Mouse (Mus musculus) heart, embryonic 15.5 days (tissue): ENCODE data around the gene Cog8. TPM values are rescaled to one million over a fixed set of nuclear protein-coding genes. Genes with fewer than 3 reads are reported as not detected.
"Not testable (repeated sequence)": the region's sequence is repeated elsewhere in the genome, so short reads cannot be mapped to it uniquely, and the experiment has no call there.

Experiments
- ATAC-seq: fragments of 200-750 bp; cut with Nextera tagmentation; replicated peaks from 2 replicates; pipeline ENCODE4 v1.8.0; 2017; ENCODE audit warnings: low read depth, moderate TSS enrichment; ENCODE audit not compliant: insufficient number of reproducible peaks, insufficient read depth, low FRiP score
- H3K27ac ChIP-seq: fragments of 300-500 bp; sonication (generic); 2 replicates; pipeline ENCODE4 v1.5.1; 2015; ENCODE audit warnings: mild to moderate bottlenecking, inconsistent platforms
- H3K27me3 ChIP-seq: fragments of 300-500 bp; sonication (generic); 2 replicates; pipeline ENCODE4 v1.6.1; 2015; ENCODE audit warnings: inconsistent platforms
- H3K36me3 ChIP-seq: fragments of 300-500 bp; sonication (generic); 2 replicates; pipeline ENCODE4 v1.6.1; 2015; ENCODE audit warnings: mild to moderate bottlenecking, inconsistent platforms
- H3K4me1 ChIP-seq: fragments of 300-500 bp; sonication (generic); replicated peaks from 2 replicates; pipeline ENCODE4 v1.6.1; 2015; ENCODE audit warnings: inconsistent platforms
- H3K4me2 ChIP-seq: fragments of 300-500 bp; sonication (generic); 2 replicates; pipeline ENCODE4 v1.6.1; 2015; ENCODE audit warnings: inconsistent platforms, mild to moderate bottlenecking, moderate library complexity
- H3K4me3 ChIP-seq: fragments of 300-500 bp; sonication (generic); 2 replicates; pipeline ENCODE4 v1.5.1; 2015; ENCODE audit warnings: mild to moderate bottlenecking, inconsistent platforms
- H3K9ac ChIP-seq: fragments of 300-500 bp; sonication (generic); 2 replicates; pipeline ENCODE4 v1.6.1; 2015; ENCODE audit warnings: mild to moderate bottlenecking, inconsistent platforms
- H3K9me3 ChIP-seq: fragments of 300-500 bp; sonication (generic); replicated peaks from 2 replicates; pipeline ENCODE4 v1.6.1; 2016; ENCODE audit warnings: inconsistent platforms
- WGBS: fragments of 180-500 bp; shearing (Covaris S2); methylation state at CpG from one replicate; pipeline ENCODE4 v1.1.7; 2015; ENCODE audit warnings: mixed read lengths; 5-methylcytosine and 5-hydroxymethylcytosine counted together
- polyA plus RNA-seq: library from polyadenylated mRNA; unstranded; fragments of >200 nt; fragmentation: Nextera tagmentation; extraction: Ambion mirVana; gene quantifications from 2 replicates; pipeline ENCODE4 v1.2.1, GENCODE M21; 2015

Gene Cog8
- polyA plus RNA-seq, 1 experiment from 2014 or later = 25.1 TPM

GRCm38 (mm10) chr8:107036626-107037025 lies 19.9 kb downstream of the Cog8 start:
- 0 out of 2 replicates have a peak overlapping the region, but pooled peaks have one; percentile 20 for H3K27ac ChIP-seq
- no peak overlapping the region for H3K4me2 ChIP-seq
- no peak for ATAC-seq
- no peak overlapping the region for H3K9ac ChIP-seq
- WGBS = 78% methylated on average over 8 of the region's 8 CpGs
- no peaks in the 10 kb centered on the region for H3K9me3 ChIP-seq
- H3K27me3 ChIP-seq = no peaks in the 10 kb centered on the region
- H3K4me1 ChIP-seq = peaks cover 23% of the 10 kb centered on the region
- peaks cover 41% of the 10 kb centered on the region for H3K36me3 ChIP-seq
- no peak overlapping the region for H3K4me3 ChIP-seq

GRCm38 (mm10) chr8:107035641-107036040 lies 20.8 kb downstream of the Cog8 start:
- Histone ChIP-seq H3K9ac (no peak overlapping the region), H3K36me3 (peaks cover 32% of the 10 kb centered on the region), H3K9me3 (no peaks in the 10 kb centered on the region), H3K4me3 (no peak overlapping the region), H3K27ac (no peak overlapping the region), H3K27me3 (no peaks in the 10 kb centered on the region), H3K4me1 (peaks cover 23% of the 10 kb centered on the region), H3K4me2 (no peak overlapping the region)
- ATAC-seq = no peak
- WGBS = 89% methylated on average over 3 of the region's 3 CpGs

DNA sequence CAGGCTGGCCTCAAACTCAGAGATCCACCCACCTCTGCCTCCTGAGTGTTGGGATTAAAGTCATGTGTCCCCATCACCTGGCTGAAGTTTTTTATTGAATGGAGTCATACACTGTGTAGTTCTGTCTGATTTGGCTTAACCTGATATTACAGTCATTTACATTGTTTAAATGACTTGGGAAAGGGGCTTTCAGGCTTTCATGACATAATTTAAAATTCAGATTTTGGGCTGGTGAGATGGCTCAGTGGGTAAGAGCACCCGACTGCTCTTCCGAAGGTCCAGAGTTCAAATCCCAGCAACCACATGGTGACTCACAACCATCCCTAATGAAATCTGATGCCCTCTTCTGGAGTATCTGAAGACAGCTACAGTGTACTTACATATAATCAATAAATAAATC lies 22.9 kb downstream of the Cog8 start:
- not testable (repeated sequence) for H3K9ac ChIP-seq, H3K4me3 ChIP-seq, ATAC-seq, H3K27ac ChIP-seq, H3K4me2 ChIP-seq, H3K9me3 ChIP-seq, H3K27me3 ChIP-seq
- Histone ChIP-seq H3K36me3 (peaks cover 12% of the 10 kb centered on the region), H3K4me1 (peaks cover 23% of the 10 kb centered on the region)
- 96% methylated on average over 2 of the region's 2 CpGs for WGBS

- H3K4me2 ChIP-seq = peak overlapping the region; percentile 88
- no peaks in the 10 kb centered on the region for H3K9me3 ChIP-seq
- H3K9ac ChIP-seq = peak overlapping the region; percentile 85
- H3K27me3 ChIP-seq = no peaks in the 10 kb centered on the region
- peak; percentile 41; the same call in 1 of the 2 replicates for ATAC-seq
- peaks cover 4% of the 10 kb centered on the region for H3K36me3 ChIP-seq
- WGBS = under 1% methylated on average over 40 of the region's 40 CpGs
- peak overlapping the region; percentile 98 for H3K4me3 ChIP-seq
- H3K27ac ChIP-seq = peak overlapping the region; percentile 75
- peaks cover 22% of the 10 kb centered on the region for H3K4me1 ChIP-seq
These were observed 24.9 kb downstream of the Cog8 start for GRCm38 (mm10) chr8:107031577-107032090.

DNA sequence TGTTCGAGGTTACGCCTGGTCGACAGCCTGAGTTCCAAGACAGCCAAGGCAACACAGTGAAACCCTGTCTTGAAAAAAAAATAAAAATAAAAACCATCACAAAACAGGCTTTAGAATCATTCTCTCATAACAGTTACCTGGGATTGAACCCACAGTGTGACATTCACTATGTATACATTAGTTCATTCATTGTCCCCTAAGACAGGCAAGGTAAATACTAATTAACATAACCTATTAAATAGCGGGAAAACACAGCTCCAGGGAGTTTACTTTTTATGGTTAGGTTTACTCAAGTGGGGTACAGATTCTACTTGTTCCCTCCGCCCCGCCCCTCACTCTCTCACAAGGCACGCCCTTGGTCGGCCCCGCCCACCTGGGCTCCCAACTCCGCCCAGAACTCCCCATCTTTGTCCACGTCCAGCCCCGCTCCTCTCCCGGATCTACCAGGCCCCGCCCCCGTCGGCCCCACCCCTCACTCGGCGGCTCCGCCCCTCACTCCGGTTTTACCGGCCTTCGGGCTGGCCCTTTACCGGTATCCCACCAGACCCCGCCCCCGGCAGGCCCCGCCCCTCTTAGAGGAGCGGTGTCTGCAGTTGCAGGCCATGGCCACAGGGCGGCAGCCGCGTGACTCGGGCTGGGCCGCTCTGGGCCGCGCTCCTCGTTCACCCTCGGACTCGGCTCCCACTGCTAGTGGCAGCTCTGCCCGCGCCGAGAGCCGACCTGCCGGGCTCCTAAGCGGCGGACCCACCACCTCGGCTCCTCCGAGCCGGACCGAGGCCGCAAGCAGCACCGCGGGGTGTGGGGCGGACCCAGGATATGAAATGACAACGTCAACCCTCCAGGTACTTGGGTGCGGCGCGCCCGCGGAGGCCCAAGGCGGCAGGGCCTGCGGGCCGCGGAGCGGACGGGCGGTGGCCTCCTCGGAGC lies 25.6 kb downstream of the Cog8 start, which contains the start of gene Vps4a:
Gene Vps4a, plus strand, starts transcription at position 573 of the 927 bp plus-strand sequence.
- peak within 1 kb of the TSS; percentile 88 for H3K4me2 ChIP-seq
- H3K4me1 ChIP-seq = peaks cover 17% of the 10 kb centered on the region
- peak; percentile 94 for ATAC-seq
- no peaks in the 10 kb centered on the region for H3K36me3 ChIP-seq
- H3K27me3 ChIP-seq = no peaks in the 10 kb centered on the region
- H3K27ac ChIP-seq = peak within 1 kb of the TSS; percentile 75
- H3K9ac ChIP-seq = peak within 1 kb of the TSS; percentile 85
- H3K9me3 ChIP-seq = no peaks in the 10 kb centered on the region
- peak within 1 kb of the TSS; percentile 98 for H3K4me3 ChIP-seq
- 4% methylated on average over 66 of the region's 66 CpGs for WGBS

DNA sequence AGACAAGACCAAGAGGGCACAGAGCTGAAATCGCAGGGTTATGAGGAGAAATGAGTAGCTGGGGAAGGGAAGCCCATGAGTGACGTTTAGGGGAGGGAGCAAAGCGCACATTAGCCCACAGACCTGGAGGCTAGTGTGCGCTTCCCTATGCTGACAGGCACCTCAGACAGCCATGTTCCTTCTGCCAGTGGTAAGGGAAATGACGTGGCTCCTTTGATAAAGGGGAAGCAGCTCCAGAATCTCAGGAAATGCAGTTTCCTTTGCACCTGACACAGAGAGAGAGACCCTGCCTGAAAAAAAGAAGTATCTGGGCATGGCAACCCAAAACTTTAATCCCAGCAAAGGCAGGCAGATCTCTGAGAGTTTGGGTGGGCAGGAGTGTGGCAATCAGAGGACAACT lies 26.4 kb downstream of the Cog8 start:
- H3K36me3 ChIP-seq = no peaks in the 10 kb centered on the region
- no peak overlapping the region for H3K9ac ChIP-seq
- no peak overlapping the region for H3K27ac ChIP-seq
- H3K27me3 ChIP-seq = no peaks in the 10 kb centered on the region
- no peak for ATAC-seq
- H3K4me2 ChIP-seq = no peak overlapping the region
- no peak overlapping the region for H3K4me3 ChIP-seq
- H3K9me3 ChIP-seq = no peaks in the 10 kb centered on the region
- peaks cover 17% of the 10 kb centered on the region for H3K4me1 ChIP-seq
- WGBS = 65% methylated on average over 5 of the region's 5 CpGs

DNA sequence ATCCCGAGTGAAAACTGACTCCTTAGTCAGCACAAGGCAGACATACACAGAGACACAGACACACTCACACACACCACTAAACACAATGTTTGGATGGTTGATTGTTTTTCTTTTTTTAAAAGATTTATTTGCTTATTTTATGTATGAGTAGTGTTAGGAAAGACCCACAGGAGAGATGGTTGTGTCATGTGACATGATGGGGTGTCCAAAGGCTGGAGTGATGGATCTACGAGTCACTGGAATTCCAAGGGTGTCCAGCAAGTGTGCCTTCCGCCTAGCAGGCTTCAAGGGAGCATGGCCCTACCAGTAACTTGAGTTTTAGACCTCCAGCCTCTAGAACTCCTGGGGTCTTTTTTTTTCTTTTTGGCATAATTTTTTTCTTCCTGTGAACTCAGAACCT lies 27.2 kb downstream of the Cog8 start:
- Histone ChIP-seq H3K4me1 (peaks cover 17% of the 10 kb centered on the region), H3K4me3 (no peak overlapping the region), H3K4me2 (no peak overlapping the region), H3K9ac (no peak overlapping the region), H3K27ac (no peak overlapping the region), H3K9me3 (no peaks in the 10 kb centered on the region), H3K27me3 (no peaks in the 10 kb centered on the region), H3K36me3 (no peaks in the 10 kb centered on the region)
- WGBS = 74% methylated on average over 3 of the region's 3 CpGs
- no peak for ATAC-seq

- WGBS = 83% methylated on average over 8 of the region's 8 CpGs
- no peak overlapping the region for H3K4me3 ChIP-seq
- H3K27me3 ChIP-seq = no peaks in the 10 kb centered on the region
- no peaks in the 10 kb centered on the region for H3K36me3 ChIP-seq
- H3K9ac ChIP-seq = no peak overlapping the region
- H3K4me1 ChIP-seq = no peaks in the 10 kb centered on the region
- H3K4me2 ChIP-seq = no peak overlapping the region
- no peak for ATAC-seq
- no peak overlapping the region for H3K27ac ChIP-seq
- H3K9me3 ChIP-seq = no peaks in the 10 kb centered on the region
These were observed 33.0 kb downstream of the Cog8 start for GRCm38 (mm10) chr8:107023479-107023878.

DNA sequence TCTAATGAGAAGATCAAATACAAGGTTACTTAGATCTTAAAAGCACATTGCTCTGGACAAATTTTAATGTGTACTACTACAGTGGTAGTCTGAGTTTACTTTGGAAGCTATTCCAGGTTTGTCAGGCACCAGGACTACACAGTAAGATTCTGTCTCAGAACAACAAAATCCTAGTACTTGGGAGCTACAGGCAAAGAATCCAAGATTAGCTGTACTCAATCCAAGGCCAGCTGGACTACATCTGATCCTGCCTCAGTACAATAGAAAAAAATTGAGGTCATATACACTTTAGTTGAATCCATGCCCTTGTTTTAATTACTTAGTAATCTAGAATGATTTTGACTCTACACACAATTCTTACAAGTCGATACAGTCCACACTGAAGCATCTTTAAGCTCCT lies 41.6 kb downstream of the Cog8 start:
- H3K4me2 ChIP-seq = no peak overlapping the region
- H3K4me1 ChIP-seq = no peaks in the 10 kb centered on the region
- H3K27ac ChIP-seq = no peak overlapping the region
- H3K4me3 ChIP-seq = no peak overlapping the region
- 84% methylated on average over 1 of the region's 1 CpGs for WGBS
- H3K9me3 ChIP-seq = no peaks in the 10 kb centered on the region
- peaks cover 19% of the 10 kb centered on the region for H3K36me3 ChIP-seq
- no peak for ATAC-seq
- H3K27me3 ChIP-seq = no peaks in the 10 kb centered on the region
- no peak overlapping the region for H3K9ac ChIP-seq

- ATAC-seq = no peak
- Histone ChIP-seq H3K9me3 (no peaks in the 10 kb centered on the region), H3K27me3 (no peaks in the 10 kb centered on the region), H3K27ac (no peak overlapping the region), H3K4me1 (no peaks in the 10 kb centered on the region), H3K4me3 (no peak overlapping the region), H3K4me2 (no peak overlapping the region), H3K36me3 (peaks cover 26% of the 10 kb centered on the region), H3K9ac (no peak overlapping the region)
- 65% methylated on average over 2 of the region's 2 CpGs for WGBS
These were observed 43.8 kb downstream of the Cog8 start for GRCm38 (mm10) chr8:107012666-107013065.

DNA sequence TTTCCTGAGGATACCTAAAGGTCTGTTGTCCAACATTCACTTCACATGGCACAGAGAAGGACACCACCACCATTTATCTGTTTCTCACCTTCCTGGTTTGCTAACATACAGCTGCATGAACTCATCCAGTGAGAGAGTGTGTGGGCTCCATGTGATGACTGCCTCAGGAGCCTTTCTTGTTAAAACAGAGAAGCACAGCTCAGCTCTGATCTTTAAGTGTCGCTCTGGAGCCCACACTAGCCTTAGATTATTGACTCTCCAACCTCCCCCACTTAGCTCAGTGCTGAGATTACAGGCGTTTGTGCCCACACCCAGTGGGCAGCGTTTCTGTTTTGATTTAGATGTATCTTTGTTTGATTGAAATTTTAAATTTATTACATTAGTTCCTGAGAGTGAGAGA lies 48.7 kb downstream of the Cog8 start:
- no peak overlapping the region for H3K9ac ChIP-seq
- 80% methylated on average over 3 of the region's 3 CpGs for WGBS

More for the DNA sequence above, 48.7 kb downstream of the Cog8 start:
- Histone ChIP-seq H3K4me1 (peaks cover 4% of the 10 kb centered on the region; the same call in 1 of the 2 replicates), H3K36me3 (peaks cover 23% of the 10 kb centered on the region), H3K27me3 (no peaks in the 10 kb centered on the region), H3K4me3 (no peak overlapping the region), H3K27ac (no peak overlapping the region), H3K4me2 (no peak overlapping the region), H3K9me3 (no peaks in the 10 kb centered on the region)
- no peak for ATAC-seq
